Mouse (Mus musculus): ENCODE measurements around the gene Zfp335.

Zfp335 gene

DNA sequence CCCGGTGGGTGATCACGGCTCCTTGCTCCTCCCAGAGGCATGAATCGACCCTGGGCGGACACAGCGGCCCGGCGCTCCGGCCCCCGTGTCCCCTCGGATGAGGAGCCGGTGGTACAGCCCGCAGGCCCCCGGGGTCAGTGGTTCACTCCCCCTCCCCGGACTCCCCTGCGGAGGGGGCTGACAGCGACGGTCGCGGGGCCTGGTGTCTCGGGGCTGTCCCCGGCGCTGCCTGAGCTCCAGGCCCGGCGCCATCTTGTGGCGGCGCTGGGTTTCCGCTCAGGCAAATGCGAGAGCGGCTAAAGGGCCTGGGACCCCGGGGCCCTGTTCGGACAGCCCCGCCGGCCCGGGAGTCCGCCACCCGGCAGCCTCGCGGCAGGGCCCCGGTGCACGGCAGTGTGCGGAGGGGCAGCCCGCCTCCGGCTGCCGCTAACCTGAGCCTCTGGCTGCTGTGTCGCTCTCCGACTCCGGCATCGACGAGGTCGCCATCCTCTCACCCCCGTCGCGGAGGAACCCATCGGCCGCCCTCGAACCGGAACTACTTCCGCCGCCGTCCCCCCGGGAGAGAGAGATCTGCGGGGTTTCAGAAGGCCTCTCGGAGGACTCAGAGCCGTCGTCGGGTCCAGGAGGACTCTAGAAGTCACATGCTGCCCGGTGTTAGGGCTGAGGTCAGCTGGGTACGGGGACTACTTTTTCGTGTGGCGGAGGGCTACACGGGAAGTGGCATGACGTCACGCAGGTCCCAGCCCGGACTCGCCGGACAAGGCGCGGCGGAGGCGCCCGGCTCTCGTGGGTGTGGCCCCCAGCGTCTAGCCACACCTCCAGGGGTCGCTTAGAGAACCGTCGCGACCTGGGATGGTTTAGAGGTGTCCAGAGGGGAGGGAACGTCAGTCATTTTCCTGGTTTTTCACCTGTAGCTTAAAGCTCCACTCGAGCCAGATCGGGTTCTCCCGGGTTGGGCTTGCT lies at the start of gene Zfp335:
TSS of gene Zfp335 (minus strand) at position 672 of the 963 bp plus-strand sequence.
- DNase-seq (ENCODE audit: low spot score) = peak; percentile 96

DNA sequence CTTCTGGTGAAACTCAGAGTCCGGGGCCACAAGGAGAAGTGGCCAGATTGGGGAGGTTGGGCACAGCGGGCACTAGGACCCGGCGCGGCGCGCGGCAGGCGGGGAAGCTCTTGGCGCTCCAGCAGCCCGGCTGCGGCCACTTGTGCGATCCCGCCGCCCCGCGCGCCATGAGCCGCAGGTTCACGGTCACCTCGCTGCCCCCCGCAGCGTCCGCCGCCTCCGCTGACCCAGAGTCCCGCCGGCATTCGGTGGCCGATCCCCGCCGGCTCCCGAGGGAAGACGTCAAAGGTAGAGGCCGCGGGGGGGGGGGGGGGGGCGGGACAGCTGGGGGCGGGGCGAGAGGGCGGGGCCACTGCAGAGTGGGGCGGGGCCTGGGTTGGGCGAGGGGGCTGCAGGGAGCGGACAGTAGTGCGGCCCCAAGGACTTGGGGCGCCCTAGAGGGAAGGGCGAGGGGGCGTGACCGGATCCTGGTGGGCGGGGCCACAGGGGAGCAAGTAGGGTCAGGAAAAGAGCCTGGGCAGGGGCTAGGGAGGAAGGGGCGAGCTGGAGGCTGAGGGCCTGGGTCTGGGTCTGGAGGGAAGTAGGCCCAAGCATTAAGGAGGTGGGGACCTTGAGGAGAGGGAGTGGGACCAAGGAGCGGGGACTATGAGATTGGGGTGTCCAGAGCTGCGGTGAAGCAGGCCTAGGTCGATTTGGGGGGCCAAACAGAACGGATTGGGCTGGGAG lies 49.3 kb upstream of the Zfp335 start, which contains the start of gene Slc12a5:
TSS of gene Slc12a5 (plus strand) at position 87 of the 726 bp plus-strand sequence.
- DNase-seq (ENCODE audit: low spot score) = no peak

DNA sequence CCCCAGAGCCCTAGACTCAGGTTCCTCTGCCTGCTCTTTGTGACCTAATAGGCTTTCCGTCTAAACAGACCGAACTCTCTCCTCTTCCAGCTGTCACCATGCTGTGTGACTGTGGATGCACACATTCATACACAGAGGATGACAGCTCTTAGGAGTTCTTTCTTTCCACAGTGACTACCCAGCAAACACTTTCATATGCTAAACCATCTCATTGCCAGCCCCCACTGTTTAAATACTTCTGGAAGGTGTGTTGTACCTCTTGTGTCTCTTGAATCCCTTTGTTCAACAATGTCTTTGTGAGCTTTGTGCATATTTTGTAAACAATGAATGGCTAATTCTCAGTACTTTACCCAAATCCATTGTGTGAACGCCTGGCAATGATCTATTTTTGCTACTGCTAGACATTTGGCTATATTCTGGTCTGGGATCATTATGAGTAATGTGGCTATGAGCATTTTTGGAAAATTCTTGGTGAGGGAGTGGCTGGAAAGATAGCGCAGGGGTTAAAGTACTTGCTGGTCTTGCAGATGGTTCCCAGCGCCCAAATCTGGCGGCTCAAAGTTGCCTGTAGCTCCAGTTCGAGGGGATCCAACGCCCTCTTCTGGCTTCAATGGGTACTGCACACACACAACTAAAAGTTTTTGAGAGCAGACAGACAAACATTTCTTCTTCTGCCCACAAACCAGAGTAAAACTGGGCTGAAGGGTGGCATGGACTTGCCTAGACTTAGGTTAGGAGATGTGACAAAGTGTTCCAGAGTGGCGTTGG lies 46.2 kb upstream of the Zfp335 start:
- no peak for DNase-seq (ENCODE audit: low spot score)

DNA sequence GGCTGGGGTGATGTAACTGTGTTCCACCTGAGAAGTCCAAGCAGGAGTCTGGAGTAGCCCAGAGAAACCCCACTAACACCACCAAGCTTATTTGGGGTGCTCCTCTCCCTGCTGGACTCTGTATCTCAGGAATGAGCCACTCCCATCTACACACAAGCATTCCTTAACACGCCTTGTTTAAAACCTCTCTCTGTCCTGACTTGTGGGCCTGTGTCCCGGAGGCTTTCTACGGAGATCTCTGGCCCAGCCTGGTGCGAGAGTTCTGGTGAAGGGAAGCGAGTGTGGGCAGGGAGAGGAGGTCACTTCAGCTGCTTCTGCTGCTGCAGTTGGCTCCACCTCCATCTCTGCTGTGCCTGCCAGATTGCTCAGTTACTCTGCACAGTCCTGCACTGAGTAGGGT lies 44.6 kb upstream of the Zfp335 start:
- no peak for DNase-seq (ENCODE audit: low spot score)

GRCm38 (mm10) chr2:164955725-164956124 lies 44.2 kb upstream of the Zfp335 start:
- no peak for DNase-seq (ENCODE audit: low spot score)

- peak; percentile 59 for DNase-seq (ENCODE audit: low spot score)
These were observed 41.7 kb upstream of the Zfp335 start for GRCm38 (mm10) chr2:164953224-164953623.

DNA sequence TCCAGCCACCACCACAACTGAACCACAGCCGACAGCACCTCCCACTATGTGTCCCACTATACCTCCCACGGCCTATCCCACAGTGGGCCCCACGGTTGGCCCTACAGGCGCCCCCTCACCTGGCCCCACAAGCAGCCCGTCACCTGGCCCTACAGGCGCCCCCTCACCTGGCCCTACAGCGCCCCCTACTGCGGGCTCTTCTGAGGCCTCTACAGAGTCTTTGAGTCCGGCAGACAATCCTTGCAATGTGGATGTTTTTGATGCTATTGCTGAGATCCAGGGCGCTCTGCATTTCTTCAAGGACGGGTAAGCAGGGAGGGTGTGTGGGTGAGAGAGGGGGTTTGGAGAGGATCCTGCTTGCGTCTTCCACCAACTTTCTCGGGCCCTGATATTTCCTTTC lies 40.9 kb upstream of the Zfp335 start:
- DNase-seq (ENCODE audit: low spot score) = no peak

GRCm38 (mm10) chr2:164951745-164952144 lies 40.2 kb upstream of the Zfp335 start:
- no peak for DNase-seq (ENCODE audit: low spot score)

- no peak for DNase-seq (ENCODE audit: low spot score)
These were observed 38.9 kb upstream of the Zfp335 start for GRCm38 (mm10) chr2:164950501-164950900.

DNA sequence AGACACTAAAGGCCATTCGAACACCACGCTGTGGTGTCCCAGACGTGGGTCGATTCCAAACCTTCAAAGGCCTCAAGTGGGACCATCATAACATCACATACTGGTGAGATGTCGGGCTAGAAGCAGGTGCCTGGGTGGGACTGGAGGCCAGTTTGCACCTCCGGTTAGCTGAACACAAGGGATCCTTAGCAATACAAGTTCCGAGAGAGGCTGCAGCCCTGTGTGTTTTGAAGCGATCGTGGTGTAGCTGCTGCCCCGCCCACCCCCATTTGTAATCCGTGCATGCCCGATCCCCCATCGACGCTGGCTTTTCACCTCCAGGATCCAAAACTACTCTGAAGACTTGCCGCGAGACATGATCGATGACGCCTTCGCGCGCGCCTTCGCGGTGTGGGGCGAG lies 37.4 kb upstream of the Zfp335 start:
- DNase-seq (ENCODE audit: low spot score) = no peak

- DNase-seq (ENCODE audit: low spot score) = no peak
These were observed 36.4 kb upstream of the Zfp335 start for GRCm38 (mm10) chr2:164947930-164948329.

DNA sequence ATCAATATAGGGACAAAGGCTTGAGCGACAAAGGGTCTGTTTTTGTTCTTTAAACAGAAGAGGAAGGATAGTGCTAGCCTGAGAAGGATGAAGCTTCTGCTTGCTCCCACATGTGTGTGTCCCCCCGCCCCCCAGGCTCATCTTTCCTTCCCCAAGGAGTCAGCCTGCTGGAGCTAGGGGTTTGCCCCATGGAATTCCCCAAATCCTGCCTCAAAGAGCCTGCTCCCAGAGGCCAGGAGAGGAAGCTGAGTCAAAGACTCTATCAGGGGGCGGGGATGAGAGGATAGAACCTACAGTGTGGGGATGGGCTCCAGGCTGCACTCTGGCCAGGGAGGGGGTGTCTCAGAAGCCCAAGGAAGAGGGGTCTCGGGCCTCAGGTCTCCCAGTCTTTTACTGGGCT lies 35.9 kb upstream of the Zfp335 start:
- no peak for DNase-seq (ENCODE audit: low spot score)

DNA sequence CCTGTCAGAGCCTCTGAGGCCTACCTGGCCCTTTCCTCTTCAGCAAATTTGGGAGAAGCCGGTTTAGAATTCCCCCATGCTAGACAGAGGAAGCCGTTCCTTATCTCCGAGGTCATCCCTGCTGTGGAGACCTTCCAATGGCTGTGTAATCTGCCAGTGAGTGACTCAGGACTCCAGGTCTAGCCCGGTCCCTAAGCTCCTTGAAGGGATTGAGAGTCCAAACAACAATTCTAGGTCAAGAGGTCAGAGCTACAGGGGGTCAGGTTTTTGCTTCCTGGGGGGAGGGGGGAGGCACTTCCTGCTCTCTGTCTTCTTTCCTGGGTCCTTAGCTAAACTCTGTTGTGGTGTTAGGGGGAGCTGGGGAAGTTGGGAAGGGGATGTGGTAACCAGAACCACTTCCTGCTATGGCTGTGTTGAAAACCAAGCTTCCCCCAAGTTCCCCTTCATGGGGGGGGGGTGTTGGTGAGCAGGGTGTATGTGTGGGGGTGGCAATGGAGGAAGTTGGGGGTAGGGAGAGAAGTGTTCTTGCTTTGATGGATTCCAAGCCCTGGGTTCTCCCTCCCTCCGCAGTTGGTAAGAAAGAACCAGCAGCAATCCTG lies 31.2 kb upstream of the Zfp335 start:
- DNase-seq (ENCODE audit: low spot score) = no peak

DNA sequence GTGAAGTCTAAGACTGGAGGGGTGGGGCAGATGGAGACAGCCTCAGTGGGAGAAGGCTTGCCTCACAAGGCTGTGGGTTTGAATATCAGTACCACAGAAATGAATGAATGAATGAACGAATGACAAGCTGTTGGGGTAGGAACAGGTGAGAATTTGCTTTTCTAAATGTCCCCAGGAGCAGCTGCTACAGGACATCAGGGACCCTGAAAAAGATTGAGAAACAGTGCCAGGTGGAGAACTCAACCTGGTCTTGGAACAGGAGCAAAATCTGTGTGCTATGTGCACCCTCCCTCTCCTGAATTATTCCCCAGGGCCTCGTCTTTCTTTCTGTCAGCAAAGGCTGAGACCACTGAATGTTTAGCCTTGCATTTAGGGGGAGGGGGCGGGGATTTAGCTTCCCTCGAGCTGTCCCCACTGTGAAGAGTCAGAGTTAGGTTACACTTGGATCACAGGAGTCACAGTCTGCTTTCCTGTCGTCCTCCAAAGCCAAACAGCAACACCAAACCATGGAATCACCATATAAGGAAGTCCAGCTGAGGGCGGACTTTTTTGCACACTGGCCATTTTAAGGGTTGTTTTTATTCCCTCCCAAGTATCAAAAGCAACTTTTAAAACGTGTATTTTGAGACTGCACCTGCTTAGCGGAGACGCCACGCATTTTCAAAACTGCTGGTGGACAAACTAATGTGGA lies 28.7 kb upstream of the Zfp335 start, which contains the start of gene Mmp9:
TSS of gene Mmp9 (plus strand) at position 641 of the 691 bp plus-strand sequence.
- DNase-seq (ENCODE audit: low spot score) = no peak

GRCm38 (mm10) chr2:164939106-164939505 lies 27.5 kb upstream of the Zfp335 start:
- no peak for DNase-seq (ENCODE audit: low spot score)

- DNase-seq (ENCODE audit: low spot score) = no peak
These were observed 26.9 kb upstream of the Zfp335 start for GRCm38 (mm10) chr2:164938146-164939091.

- no peak for DNase-seq (ENCODE audit: low spot score)
These were observed 24.4 kb upstream of the Zfp335 start for GRCm38 (mm10) chr2:164935991-164936390.

- DNase-seq (ENCODE audit: low spot score) = no peak
These were observed 22.0 kb upstream of the Zfp335 start for GRCm38 (mm10) chr2:164933534-164933933.

- no peak for DNase-seq (ENCODE audit: low spot score)
These were observed 19.4 kb upstream of the Zfp335 start for GRCm38 (mm10) chr2:164930706-164931581.
